Mouse (Mus musculus) stomach, postnatal 0 days (tissue): ENCODE data around the gene Capzb.

Experiments used
- CTCF ChIP-seq: IDR thresholded peaks from 2 replicates; pipeline ENCODE4 v1.5.1; 2016; ENCODE audit warnings: antibody characterized with exemption, low read depth, mild to moderate bottlenecking, moderate library complexity
- EP300 ChIP-seq: optimal IDR thresholded peaks from 2 replicates; pipeline ENCODE3; 2016; ENCODE audit warnings: antibody characterized with exemption

DNA sequence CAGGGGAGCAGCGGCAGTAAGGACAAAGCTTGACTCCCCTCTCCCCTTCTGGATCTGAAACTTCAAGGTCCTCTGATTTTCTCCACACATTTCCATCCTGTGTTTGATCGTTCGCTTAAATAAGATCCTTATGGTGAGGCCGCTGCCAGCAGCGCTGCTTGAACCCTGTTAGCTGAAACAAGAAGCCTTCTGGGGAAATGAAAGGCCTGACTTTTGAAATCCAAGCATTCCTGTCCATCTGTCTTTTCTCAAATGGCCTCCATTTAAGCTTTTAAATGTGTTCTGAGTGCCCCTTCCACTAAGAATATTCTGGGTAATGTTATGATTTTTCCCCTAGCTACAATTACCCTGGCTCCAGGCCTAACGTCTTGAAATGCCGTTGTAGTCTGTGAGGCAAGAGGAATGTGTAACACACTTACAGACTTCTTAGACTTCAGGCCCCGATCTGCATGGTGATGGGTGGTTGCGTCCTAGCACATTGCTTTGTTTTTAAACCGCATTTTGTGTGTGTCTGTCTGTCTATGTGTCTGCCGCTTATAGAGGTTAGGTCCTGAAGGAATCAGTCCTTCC is 66.7 kb downstream of the Capzb start:
- TF ChIP-seq CTCF (no peak), EP300 (no peak)
